Comparison of ENCODE assay signal across 10 mouse cellular contexts in genomic region chr4:120716141-120716571, GRCm38 (mm10). TPM values are rescaled to one million over a fixed set of nuclear protein-coding genes. Genes with fewer than 3 reads are reported as not detected.
A peak's percentile ranks its signal among the peaks of the same experiment; 100 is the strongest.
DNase-seq lines count a peak whose midpoint lies in the region; ATAC-seq and TF ChIP-seq lines count a peak whose summit lies in the region.
"Had no signal": no experiment of that assay in that cellular context is flagged by ENCODE, and none has a peak within 500 bp of the region (broad histone marks: within the 10 kb centered on the region; RNA-seq: fewer than 3 reads in every experiment).

No protein-coding gene starts in this region.

- H3K9me3 ChIP-seq in erythroblast, embryonic 14.5 days (ENCODE audit: control insufficient read depth, low read length): peaks cover 2% of the 10 kb centered on the region; the same call in 1 of the 2 replicates
- no peaks in the 10 kb centered on the region for H3K9me3 ChIP-seq in hindbrain, postnatal 0 days (ENCODE audit: low read length)
- no peaks in the 10 kb centered on the region for H3K9me3 ChIP-seq in liver, embryonic 11.5 days (ENCODE audit: control insufficient read depth, low read length)
- H3K9me3 ChIP-seq in midbrain, postnatal 0 days (ENCODE audit: low read length): no peaks in the 10 kb centered on the region

- no peak overlapping the region for H3K27ac ChIP-seq in hindbrain, postnatal 0 days
- no peak overlapping the region for H3K27ac ChIP-seq in liver, embryonic 11.5 days (ENCODE audit: low read depth, low read length)
- no peak overlapping the region for H3K27ac ChIP-seq in midbrain, postnatal 0 days (ENCODE audit: low read depth, low read length)

- H3K9ac ChIP-seq in hindbrain, postnatal 0 days (replicated peaks; ENCODE audit: low read length): 0 out of 2 replicates have a peak overlapping the region, but pooled peaks have one; percentile 30
- 0 out of 2 replicates have a peak overlapping the region, but pooled peaks have one; percentile 22 for H3K9ac ChIP-seq in liver, embryonic 11.5 days (ENCODE audit: low read depth, low read length)
- H3K9ac ChIP-seq in midbrain, postnatal 0 days (replicated peaks; ENCODE audit: low read length, poor library complexity, severe bottlenecking): no peak overlapping the region; the same call in 1 of the 2 replicates

- no peaks in the 10 kb centered on the region for H3K36me3 ChIP-seq in erythroblast, embryonic 14.5 days (ENCODE audit: control insufficient read depth)
- H3K36me3 ChIP-seq in hindbrain, postnatal 0 days (ENCODE audit: insufficient read depth, low read length): no peaks in the 10 kb centered on the region
- no peaks in the 10 kb centered on the region for H3K36me3 ChIP-seq in liver, embryonic 11.5 days (ENCODE audit: control insufficient read depth, insufficient read depth, low read length)
- no peaks in the 10 kb centered on the region for H3K36me3 ChIP-seq in midbrain, postnatal 0 days (ENCODE audit: insufficient read depth, low read length)

- DNase-seq in gastrocnemius, adult 18-20 months (ENCODE audit: low spot score): peak; percentile 40
- no peak for DNase-seq in gastrocnemius, postnatal 25 days
- DNase-seq in adrenal gland, adult 18-20 months (ENCODE audit: low spot score in 2 of 2): peak; percentile 59 to 69
- DNase-seq in hindbrain, postnatal 0 days (ENCODE audit: low spot score): peak; percentile 47
- DNase-seq in liver, embryonic 11.5 days (ENCODE audit: low spot score): peak; percentile 73
- DNase-seq in midbrain, postnatal 0 days (ENCODE audit: low spot score): peak; percentile 31
- peak; percentile 32 for DNase-seq in thymus, postnatal 25 days

- H3K27me3 ChIP-seq in erythroblast, embryonic 14.5 days (ENCODE audit: control insufficient read depth): peaks cover 63% of the 10 kb centered on the region
- H3K27me3 ChIP-seq in hindbrain, postnatal 0 days (ENCODE audit: insufficient read depth, low read length): no peaks in the 10 kb centered on the region
- peaks cover 52% of the 10 kb centered on the region for H3K27me3 ChIP-seq in liver, embryonic 11.5 days (replicated peaks; ENCODE audit: control insufficient read depth, insufficient read depth, low read length)
- 0 out of 2 replicates have a peak, but pooled peaks cover 3% of the 10 kb centered on the region for H3K27me3 ChIP-seq in midbrain, postnatal 0 days (ENCODE audit: insufficient read depth, low read length)
- H3K27me3 ChIP-seq: Patski had no signal

- H3K4me3 ChIP-seq in erythroblast, embryonic 14.5 days (replicated peaks): peak overlapping the region; percentile 23
- peak overlapping the region; percentile 32 for H3K4me3 ChIP-seq in hindbrain, postnatal 0 days (ENCODE audit: low read length)
- H3K4me3 ChIP-seq in liver, embryonic 11.5 days (ENCODE audit: low read depth, low read length): peak overlapping the region; percentile 45
- H3K4me3 ChIP-seq in midbrain, postnatal 0 days (ENCODE audit: low read depth, low read length): peak overlapping the region; percentile 38

- WGBS in hindbrain, postnatal 0 days: 6% methylated on average over 12 of the region's 12 CpGs
- WGBS in liver, embryonic 11.5 days: 2% methylated on average over 12 of the region's 12 CpGs
- WGBS in midbrain, postnatal 0 days: 4% methylated on average over 12 of the region's 12 CpGs

- peak overlapping the region; percentile 57 for H3K4me2 ChIP-seq in hindbrain, postnatal 0 days (ENCODE audit: low read depth, low read length)
- H3K4me2 ChIP-seq in liver, embryonic 11.5 days: peak overlapping the region; percentile 74
- peak overlapping the region; percentile 73 for H3K4me2 ChIP-seq in midbrain, postnatal 0 days (ENCODE audit: low read depth, low read length, poor library complexity, severe bottlenecking)

- peak; percentile 77 for ATAC-seq in hindbrain, postnatal 0 days
- ATAC-seq in liver, embryonic 11.5 days (replicated peaks; ENCODE audit: low FRiP score): peak; percentile 82
- ATAC-seq in midbrain, postnatal 0 days (ENCODE audit: low FRiP score): peak; percentile 85
- ATAC-seq: Patski had no signal

- H3K4me1 ChIP-seq in erythroblast, embryonic 14.5 days (ENCODE audit: control insufficient read depth): peaks cover 26% of the 10 kb centered on the region
- H3K4me1 ChIP-seq in hindbrain, postnatal 0 days (ENCODE audit: insufficient read depth, low read length): peaks cover 20% of the 10 kb centered on the region
- peaks cover 5% of the 10 kb centered on the region; the same call in 1 of the 2 replicates for H3K4me1 ChIP-seq in liver, embryonic 11.5 days (replicated peaks; ENCODE audit: control insufficient read depth, insufficient read depth, low read length)
- H3K4me1 ChIP-seq in midbrain, postnatal 0 days (ENCODE audit: insufficient read depth, low read length): peaks cover 6% of the 10 kb centered on the region; the same call in 1 of the 2 replicates

- no peak for TF ChIP-seq CTCF in hindbrain, postnatal 0 days (IDR thresholded peaks at IDR 0.05; ENCODE audit: low read depth)
- no peak for TF ChIP-seq CTCF in midbrain, postnatal 0 days (IDR thresholded peaks at IDR 0.05)

RNA-seq across cellular contexts. Expression of gene Kcnq4, which starts 32.3 kb away (rescaled TPM):
- 10 to 100 TPM; 14.2 to 17.0 TPM for total RNA-seq in gastrocnemius, adult 18-20 months (2021)
- 10 to 100 TPM; 15.9 to 18.0 TPM for total RNA-seq in gastrocnemius, postnatal 25 days (2021)
- total RNA-seq in adrenal gland, adult 18-20 months (2021): 1 to 10 TPM; 1.5 to 3.1 TPM
- polyA plus RNA-seq in erythroblast, embryonic 14.5 days (2012): not detected in 2 replicates
- 12.4 and 13.9 TPM in 2 replicates for total RNA-seq in hindbrain, postnatal 0 days (2014; rRNA removed)
- polyA plus RNA-seq in hindbrain, postnatal 0 days (2015; fragmentation: Nextera tagmentation; extraction: Ambion mirVana): 4.9 and 5.0 TPM in 2 replicates
- polyA plus RNA-seq in liver, embryonic 11.5 days (2014; fragmentation: Nextera tagmentation; extraction: Ambion mirVana): 0.57 and 0.90 TPM in 2 replicates
- total RNA-seq in midbrain, postnatal 0 days (2014; rRNA removed): 8.2 and 9.8 TPM in 2 replicates
- polyA plus RNA-seq in midbrain, postnatal 0 days (2015; fragmentation: Nextera tagmentation; extraction: Ambion mirVana): 4.2 and 4.6 TPM in 2 replicates
- total RNA-seq: neutrophil, adult 5-6 weeks had no signal

RNA-seq across cellular contexts. Expression of gene Cited4, which starts 49.8 kb away (rescaled TPM):
- 10 to 100 TPM; 11.9 to 18.0 TPM for total RNA-seq in gastrocnemius, adult 18-20 months (2021)
- 10 to 100 TPM; 15.0 to 32.1 TPM for total RNA-seq in gastrocnemius, postnatal 25 days (2021)
- 10 to 100 TPM; 15.2 to 24.0 TPM for total RNA-seq in adrenal gland, adult 18-20 months (2021)
- 171 and 228 TPM in 2 replicates for polyA plus RNA-seq in erythroblast, embryonic 14.5 days (2012)
- 11.1 and 11.7 TPM in 2 replicates for total RNA-seq in hindbrain, postnatal 0 days (2014; rRNA removed)
- polyA plus RNA-seq in hindbrain, postnatal 0 days (2015; fragmentation: Nextera tagmentation; extraction: Ambion mirVana): 5.3 and 5.4 TPM in 2 replicates
- 232 and 242 TPM in 2 replicates for polyA plus RNA-seq in liver, embryonic 11.5 days (2014; fragmentation: Nextera tagmentation; extraction: Ambion mirVana)
- total RNA-seq in midbrain, postnatal 0 days (2014; rRNA removed): 5.2 and 9.7 TPM in 2 replicates
- 6.6 and 7.5 TPM in 2 replicates for polyA plus RNA-seq in midbrain, postnatal 0 days (2015; fragmentation: Nextera tagmentation; extraction: Ambion mirVana)
- total RNA-seq: neutrophil, adult 5-6 weeks had no signal
